Mouse (Mus musculus) C2C12 (cell line): ENCODE data around the gene Btbd8. TPM values are rescaled to one million over a fixed set of nuclear protein-coding genes. Genes with fewer than 3 reads are reported as not detected.

Source experiments
- H3K27me3 ChIP-seq: one replicate; pipeline ENCODE4 v1.6.1; 2011; ENCODE audit not compliant: control insufficient read depth, insufficient read depth, insufficient read length
- H3K36me3 ChIP-seq: one replicate; pipeline ENCODE4 v1.6.1; 2011; ENCODE audit not compliant: control insufficient read depth, insufficient read depth
- H3K4me3 ChIP-seq: one replicate; pipeline ENCODE4 v1.5.1; 2011; ENCODE audit warnings: mild to moderate bottlenecking, control low read depth; ENCODE audit not compliant: poor library complexity, insufficient read depth, severe bottlenecking
- H3K79me2 ChIP-seq: one replicate; pipeline ENCODE4 v1.6.1; 2011; ENCODE audit not compliant: control insufficient read depth, insufficient read depth
- H3K79me3 ChIP-seq: one replicate; pipeline ENCODE4 v1.6.1; 2011; ENCODE audit warnings: low read depth, control low read depth
- H3ac ChIP-seq: one replicate; pipeline ENCODE3; 2011; ENCODE audit warnings: low read depth; ENCODE audit not compliant: control insufficient read depth, insufficient read length
- CEBPB ChIP-seq: IDR thresholded peaks from one replicate; pipeline ENCODE4 v1.6.1; 2011; ENCODE audit warnings: low read depth, mild to moderate bottlenecking, control low read depth, moderate library complexity
- CTCF ChIP-seq: IDR thresholded peaks from one replicate; pipeline ENCODE4 v1.5.1; 2011; ENCODE audit not compliant: control insufficient read depth, insufficient read depth, insufficient read length
- FOSL1 ChIP-seq: IDR thresholded peaks from one replicate; pipeline ENCODE4 v1.8.0; 2011; ENCODE audit warnings: mild to moderate bottlenecking, low read length; ENCODE audit not compliant: poor library complexity, insufficient read depth, severe bottlenecking
- MAX ChIP-seq: IDR thresholded peaks from one replicate; pipeline ENCODE4 v1.6.1; 2011; ENCODE audit warnings: mild to moderate bottlenecking, control low read depth
- MYOD1 ChIP-seq: IDR thresholded peaks from one replicate; pipeline ENCODE4 v1.6.1; 2011; ENCODE audit warnings: low read depth; ENCODE audit not compliant: control insufficient read depth, insufficient read length
- MYOG ChIP-seq: IDR thresholded peaks from one replicate; pipeline ENCODE4 v1.6.1; 2011; ENCODE audit not compliant: control insufficient read depth, insufficient read length; ENCODE audit errors: extremely low read depth
- USF1 ChIP-seq: IDR thresholded peaks from one replicate; pipeline ENCODE4 v1.6.1; 2011; ENCODE audit warnings: low read depth, mild to moderate bottlenecking, control low read depth, moderate library complexity
- polyA plus RNA-seq: library from polyadenylated mRNA; unstranded; fragments of >200 nt; fragmentation: generic; extraction: Trizol; gene quantifications from one replicate; pipeline ENCODE4 v1.2.1, GENCODE M21; 2012; ENCODE audit warnings: missing spikeins

Gene Btbd8
- polyA plus RNA-seq, 1 experiment, result 0.41 TPM

GRCm38 (mm10) chr5:107498806-107499310 is 61.1 kb downstream of the Btbd8 start:
- H3K4me3 ChIP-seq, result no peak overlapping the region
- no peak overlapping the region for H3ac ChIP-seq
- no peaks in the 10 kb centered on the region for H3K27me3 ChIP-seq
- no peak for TF ChIP-seq MAX
- TF ChIP-seq MYOG, result no peak
- no peak for TF ChIP-seq CEBPB
- TF ChIP-seq USF1, result no peak
- TF ChIP-seq FOSL1, result no peak
- no peak for TF ChIP-seq MYOD1
- TF ChIP-seq CTCF, result no peak
- no peaks in the 10 kb centered on the region for H3K79me3 ChIP-seq
- H3K79me2 ChIP-seq, result no peaks in the 10 kb centered on the region
- H3K36me3 ChIP-seq, result no peaks in the 10 kb centered on the region

- TF ChIP-seq MYOG, result no peak
- TF ChIP-seq MAX, result no peak
- no peak for TF ChIP-seq FOSL1
- no peak for TF ChIP-seq MYOD1
- TF ChIP-seq CEBPB, result no peak
- no peak for TF ChIP-seq CTCF
- no peak for TF ChIP-seq USF1
- Histone ChIP-seq H3K4me3 (no peak overlapping the region), H3ac (no peak overlapping the region), H3K27me3 (no peaks in the 10 kb centered on the region), H3K36me3 (no peaks in the 10 kb centered on the region), H3K79me3 (no peaks in the 10 kb centered on the region), H3K79me2 (no peaks in the 10 kb centered on the region)
Observed at GRCm38 (mm10) chr5:107499891-107500535, 62.2 kb downstream of the Btbd8 start.

DNA sequence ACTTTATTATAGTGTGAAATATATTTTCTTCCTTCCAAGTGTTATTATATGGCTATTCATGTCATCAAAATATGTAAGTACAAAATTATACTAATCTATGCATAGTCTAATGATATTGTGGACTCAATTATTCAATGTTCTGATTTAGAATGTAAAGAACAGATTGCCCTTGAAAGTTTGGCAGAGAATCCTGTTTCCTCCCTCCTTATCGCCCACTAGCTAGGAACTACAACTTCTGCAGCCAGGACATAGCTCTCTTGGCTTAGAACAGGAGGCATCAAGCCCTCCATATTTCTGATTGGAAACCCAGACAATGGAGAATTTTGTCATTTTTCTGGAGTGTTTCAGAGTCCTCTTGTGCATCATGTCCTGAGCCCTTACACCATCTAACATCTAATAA is 62.9 kb downstream of the Btbd8 start:
- Histone ChIP-seq H3K36me3 (no peaks in the 10 kb centered on the region), H3K4me3 (no peak overlapping the region), H3ac (no peak overlapping the region), H3K79me2 (no peaks in the 10 kb centered on the region), H3K79me3 (no peaks in the 10 kb centered on the region), H3K27me3 (no peaks in the 10 kb centered on the region)
- no peak for TF ChIP-seq MAX
- no peak for TF ChIP-seq CEBPB
- TF ChIP-seq MYOD1, result no peak
- no peak for TF ChIP-seq USF1
- no peak for TF ChIP-seq MYOG
- TF ChIP-seq CTCF, result no peak
- TF ChIP-seq FOSL1, result no peak

DNA sequence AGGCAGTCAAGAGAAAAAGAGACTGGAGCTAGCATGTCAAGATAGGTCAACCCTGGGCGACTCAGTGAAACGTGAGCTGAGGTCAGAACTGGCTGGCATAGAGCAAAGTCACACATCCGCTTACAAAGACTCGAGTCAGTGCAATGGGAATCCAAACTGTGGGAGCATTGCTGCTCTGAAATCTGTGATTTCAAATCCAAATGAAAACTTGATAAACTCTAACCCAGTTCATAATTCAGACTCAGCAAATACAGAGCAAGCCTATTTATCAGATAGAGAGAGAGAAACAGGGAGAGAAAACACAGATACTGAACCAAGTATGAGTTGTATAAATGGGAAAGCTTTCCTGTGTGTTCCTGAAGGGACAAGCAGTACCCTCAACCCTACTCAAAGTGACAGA is 69.5 kb downstream of the Btbd8 start, which contains the start of gene Gm42669:
Gene Gm42669 (plus strand): TSS at position 301 of the 400 bp plus-strand sequence.
- no peaks in the 10 kb centered on the region for H3K27me3 ChIP-seq
- no peak for TF ChIP-seq MYOG
- no peak for TF ChIP-seq FOSL1
- no peak for TF ChIP-seq MYOD1
- no peaks in the 10 kb centered on the region for H3K79me3 ChIP-seq
- H3K79me2 ChIP-seq, result no peaks in the 10 kb centered on the region
- H3K4me3 ChIP-seq, result no peak within 1 kb of the TSS
- H3ac ChIP-seq, result no peak within 1 kb of the TSS
- no peaks in the 10 kb centered on the region for H3K36me3 ChIP-seq

DNA sequence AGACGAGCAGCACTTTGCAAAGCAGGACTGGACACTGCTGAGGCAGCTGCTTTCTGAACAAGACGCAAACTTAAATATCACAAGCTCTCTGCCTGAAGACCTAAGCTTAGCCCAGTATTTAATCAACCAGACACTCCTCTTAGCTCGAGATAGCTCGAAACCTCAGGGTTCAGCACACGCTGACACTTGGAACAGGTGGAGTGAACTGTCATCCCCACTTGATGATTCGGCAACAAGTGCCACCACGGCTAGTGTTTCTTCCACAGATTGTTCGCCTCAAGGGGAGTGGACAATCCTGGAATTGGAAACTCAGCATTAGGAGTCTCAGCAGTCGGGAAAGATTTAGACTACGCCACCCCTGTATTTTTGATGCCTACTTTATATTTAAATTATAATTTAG is 72.7 kb downstream of the Btbd8 start:
- Histone ChIP-seq H3K27me3 (no peaks in the 10 kb centered on the region), H3K79me2 (no peaks in the 10 kb centered on the region), H3K79me3 (no peaks in the 10 kb centered on the region), H3K4me3 (no peak overlapping the region), H3ac (no peak overlapping the region), H3K36me3 (no peaks in the 10 kb centered on the region)
- TF ChIP-seq FOSL1 (no peak), USF1 (no peak), MAX (no peak), CEBPB (no peak), CTCF (no peak), MYOG (no peak), MYOD1 (no peak)

GRCm38 (mm10) chr5:107511326-107511725 is 73.5 kb downstream of the Btbd8 start:
- TF ChIP-seq MYOG (no peak), CTCF (no peak), USF1 (no peak), MYOD1 (no peak), MAX (no peak), CEBPB (no peak), FOSL1 (no peak)
- Histone ChIP-seq H3K36me3 (no peaks in the 10 kb centered on the region), H3ac (no peak overlapping the region), H3K79me3 (no peaks in the 10 kb centered on the region), H3K79me2 (no peaks in the 10 kb centered on the region), H3K27me3 (no peaks in the 10 kb centered on the region), H3K4me3 (no peak overlapping the region)
